Mouse (Mus musculus) small intestine, adult 2 months (tissue): ENCODE results near the gene Cfap20.

Experiments
- CTCF ChIP-seq: fragments of 200-500 bp; IDR thresholded peaks from 2 replicates; pipeline ENCODE4 v1.5.1; 2012; ENCODE audit warnings: low read depth, mild to moderate bottlenecking, control low read depth, inconsistent platforms, low read length, moderate library complexity, mixed read lengths; ENCODE audit not compliant: insufficient replicate concordance, insufficient read length; ENCODE audit errors: extremely low read depth
- POLR2A ChIP-seq: fragments of 200-500 bp; IDR thresholded peaks from 2 replicates; pipeline ENCODE4 v1.6.1; 2012; ENCODE audit warnings: low read depth, mild to moderate bottlenecking, control low read depth, inconsistent platforms, low read length, moderate library complexity

DNA sequence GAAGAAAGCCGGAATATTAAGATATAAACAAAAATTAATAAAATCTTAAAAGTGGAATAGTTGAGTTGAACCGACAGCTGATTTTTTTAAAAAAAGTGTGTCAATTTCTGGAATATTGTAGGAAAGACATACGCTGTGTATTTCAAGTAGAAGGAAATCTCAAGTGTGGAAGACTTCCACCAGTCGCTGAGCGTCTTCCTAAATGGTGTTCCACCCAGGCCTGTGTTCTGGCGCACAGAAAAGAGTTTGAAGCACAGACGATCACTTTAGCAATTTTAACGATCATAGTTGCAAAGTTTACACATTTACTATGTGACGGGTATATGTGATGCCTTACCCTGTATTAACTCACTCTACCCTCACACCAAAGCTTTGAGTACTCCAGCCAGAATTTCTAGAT, 802 bp upstream of the Cfap20 start:
- no peak for TF ChIP-seq POLR2A
- no peak for TF ChIP-seq CTCF
